Mouse (Mus musculus) C2C12 (cell line): ENCODE measurements around the gene Tox2. TPM values are rescaled to one million over a fixed set of nuclear protein-coding genes. Genes with fewer than 3 reads are reported as not detected.

Experiments used
- H3K27me3 ChIP-seq: one replicate; pipeline ENCODE4 v1.6.1; 2011; ENCODE audit not compliant: control insufficient read depth, insufficient read depth, insufficient read length
- H3K36me3 ChIP-seq: one replicate; pipeline ENCODE4 v1.6.1; 2011; ENCODE audit not compliant: control insufficient read depth, insufficient read depth
- H3K4me3 ChIP-seq: one replicate; pipeline ENCODE4 v1.5.1; 2011; ENCODE audit warnings: mild to moderate bottlenecking, control low read depth; ENCODE audit not compliant: poor library complexity, insufficient read depth, severe bottlenecking
- H3K79me2 ChIP-seq: one replicate; pipeline ENCODE4 v1.6.1; 2011; ENCODE audit not compliant: control insufficient read depth, insufficient read depth
- H3K79me3 ChIP-seq: one replicate; pipeline ENCODE4 v1.6.1; 2011; ENCODE audit warnings: low read depth, control low read depth
- H3ac ChIP-seq: one replicate; pipeline ENCODE3; 2011; ENCODE audit warnings: low read depth; ENCODE audit not compliant: control insufficient read depth, insufficient read length
- CEBPB ChIP-seq: IDR thresholded peaks from one replicate; pipeline ENCODE4 v1.6.1; 2011; ENCODE audit warnings: low read depth, mild to moderate bottlenecking, control low read depth, moderate library complexity
- CTCF ChIP-seq: IDR thresholded peaks from one replicate; pipeline ENCODE4 v1.5.1; 2011; ENCODE audit not compliant: control insufficient read depth, insufficient read depth, insufficient read length
- FOSL1 ChIP-seq: IDR thresholded peaks from one replicate; pipeline ENCODE4 v1.8.0; 2011; ENCODE audit warnings: mild to moderate bottlenecking, low read length; ENCODE audit not compliant: poor library complexity, insufficient read depth, severe bottlenecking
- MAX ChIP-seq: IDR thresholded peaks from one replicate; pipeline ENCODE4 v1.6.1; 2011; ENCODE audit warnings: mild to moderate bottlenecking, control low read depth
- MYOD1 ChIP-seq: IDR thresholded peaks from one replicate; pipeline ENCODE4 v1.6.1; 2011; ENCODE audit warnings: low read depth; ENCODE audit not compliant: control insufficient read depth, insufficient read length
- MYOG ChIP-seq: IDR thresholded peaks from one replicate; pipeline ENCODE4 v1.6.1; 2011; ENCODE audit not compliant: control insufficient read depth, insufficient read length; ENCODE audit errors: extremely low read depth
- USF1 ChIP-seq: IDR thresholded peaks from one replicate; pipeline ENCODE4 v1.6.1; 2011; ENCODE audit warnings: low read depth, mild to moderate bottlenecking, control low read depth, moderate library complexity
- polyA plus RNA-seq: library from polyadenylated mRNA; unstranded; fragments of >200 nt; fragmentation: generic; extraction: Trizol; gene quantifications from one replicate; pipeline ENCODE4 v1.2.1, GENCODE M21; 2012; ENCODE audit warnings: missing spikeins

Gene Tox2
- polyA plus RNA-seq, 1 experiment: 0.14 TPM

GRCm38 (mm10) chr2:163277979-163278378 is 75.1 kb downstream of the Tox2 start:
- Histone ChIP-seq H3K79me3 (no peaks in the 10 kb centered on the region), H3ac (no peak overlapping the region), H3K4me3 (no peak overlapping the region), H3K27me3 (no peaks in the 10 kb centered on the region), H3K79me2 (no peaks in the 10 kb centered on the region), H3K36me3 (no peaks in the 10 kb centered on the region)
- no peak for TF ChIP-seq MYOG

GRCm38 (mm10) chr2:163280636-163281322 is 77.9 kb downstream of the Tox2 start:
- Histone ChIP-seq H3K79me3 (no peaks in the 10 kb centered on the region), H3K79me2 (no peaks in the 10 kb centered on the region), H3K36me3 (no peaks in the 10 kb centered on the region), H3ac (no peak overlapping the region), H3K4me3 (no peak overlapping the region), H3K27me3 (no peaks in the 10 kb centered on the region)
- TF ChIP-seq CEBPB: no peak
- no peak for TF ChIP-seq FOSL1
- TF ChIP-seq MYOG: no peak
- no peak for TF ChIP-seq CTCF
- no peak for TF ChIP-seq MAX
- TF ChIP-seq MYOD1: no peak

GRCm38 (mm10) chr2:163284856-163285255 is 81.9 kb downstream of the Tox2 start:
- peaks cover 17% of the 10 kb centered on the region for H3K27me3 ChIP-seq
- TF ChIP-seq CTCF: no peak
- TF ChIP-seq MYOG: no peak
- TF ChIP-seq CEBPB: no peak
- TF ChIP-seq USF1: no peak
- no peak for TF ChIP-seq FOSL1
- TF ChIP-seq MAX: no peak
- TF ChIP-seq MYOD1: no peak
- H3K79me3 ChIP-seq: no peaks in the 10 kb centered on the region

GRCm38 (mm10) chr2:163285335-163285734 is 82.4 kb downstream of the Tox2 start:
- Histone ChIP-seq H3K4me3 (no peak overlapping the region), H3K27me3 (peaks cover 22% of the 10 kb centered on the region), H3K79me2 (no peaks in the 10 kb centered on the region), H3K36me3 (no peaks in the 10 kb centered on the region), H3ac (no peak overlapping the region), H3K79me3 (no peaks in the 10 kb centered on the region)
- no peak for TF ChIP-seq MYOG
- no peak for TF ChIP-seq FOSL1
- no peak for TF ChIP-seq CEBPB
- TF ChIP-seq MYOD1: no peak
- no peak for TF ChIP-seq MAX
- TF ChIP-seq CTCF: no peak
- no peak for TF ChIP-seq USF1

More at GRCm38 (mm10) chr2:163284856-163285255, 81.9 kb downstream of the Tox2 start:
- no peaks in the 10 kb centered on the region for H3K36me3 ChIP-seq
- no peak overlapping the region for H3K4me3 ChIP-seq
- H3ac ChIP-seq: no peak overlapping the region
- H3K79me2 ChIP-seq: no peaks in the 10 kb centered on the region

GRCm38 (mm10) chr2:163285762-163286161 is 82.8 kb downstream of the Tox2 start:
- Histone ChIP-seq H3K36me3 (no peaks in the 10 kb centered on the region), H3K79me3 (no peaks in the 10 kb centered on the region), H3ac (no peak overlapping the region), H3K27me3 (peaks cover 25% of the 10 kb centered on the region), H3K79me2 (no peaks in the 10 kb centered on the region), H3K4me3 (no peak overlapping the region)
- TF ChIP-seq FOSL1 (no peak), CEBPB (no peak), CTCF (no peak), MYOG (no peak), MAX (no peak), MYOD1 (no peak), USF1 (no peak)

- H3K79me2 ChIP-seq: no peaks in the 10 kb centered on the region
- TF ChIP-seq MYOG: no peak
- TF ChIP-seq FOSL1: no peak
- TF ChIP-seq USF1: no peak
- no peak for TF ChIP-seq MAX
- no peak for TF ChIP-seq MYOD1
- TF ChIP-seq CTCF: no peak
- TF ChIP-seq CEBPB: no peak
- H3K27me3 ChIP-seq: peaks cover 25% of the 10 kb centered on the region
These were observed 86.0 kb downstream of the Tox2 start for GRCm38 (mm10) chr2:163288881-163289379.

More at GRCm38 (mm10) chr2:163288881-163289379, 86.0 kb downstream of the Tox2 start:
- Histone ChIP-seq H3ac (no peak overlapping the region), H3K4me3 (no peak overlapping the region), H3K36me3 (no peaks in the 10 kb centered on the region), H3K79me3 (no peaks in the 10 kb centered on the region)
